Mouse (Mus musculus) urinary bladder, adult 2 months (tissue): Measurements from ENCODE around the gene Vmn1r61. TPM values are rescaled to one million over a fixed set of nuclear protein-coding genes. Genes with fewer than 3 reads are reported as not detected.

Source experiments
- DNase-seq: peaks from one replicate; pipeline ENCODE4 v3.0.0; 2022; ENCODE audit warnings: low spot score
- polyA plus RNA-seq: library from polyadenylated mRNA; depleted of rRNA; stranded (reverse); fragments of >200 nt; gene quantifications from 2 replicates; pipeline ENCODE4 v1.2.3, GENCODE M21; 2012; rRNA removed

Gene Vmn1r61
- not detected in 2 replicates for polyA plus RNA-seq

DNA sequence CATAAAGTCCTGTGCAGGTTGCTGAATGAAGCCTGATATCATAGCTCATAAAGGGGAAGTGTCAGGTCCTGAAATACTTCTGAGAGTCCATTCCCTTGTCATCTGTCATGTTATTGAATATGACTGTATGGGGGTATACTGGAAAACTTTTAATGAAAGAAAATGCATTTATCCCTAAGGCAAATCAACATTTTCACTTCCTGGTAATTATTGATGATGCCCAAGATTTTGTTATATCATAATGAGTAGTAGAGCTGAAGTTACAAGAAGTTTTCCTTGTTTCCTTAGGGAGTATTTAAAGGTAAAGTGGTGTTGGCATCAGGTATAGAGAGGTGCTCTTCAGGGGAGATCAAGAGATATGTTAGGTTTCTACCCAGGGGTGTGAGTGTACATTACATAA, at the start of gene Vmn1r61:
Vmn1r61 (minus strand) TSS at position 101 of the 400 bp plus-strand sequence.
- DNase-seq = no peak

Other genes starting within 250 kb of the Vmn1r61 start
- gene Vmn1r58, start 199.9 kb downstream of the Vmn1r61 start, polyA plus RNA-seq = not detected in 2 replicates
- not detected in 2 replicates for gene Vmn1r59, start 156.5 kb downstream of the Vmn1r61 start, polyA plus RNA-seq
- gene Vmn2r28, start 119.3 kb downstream of the Vmn1r61 start, polyA plus RNA-seq = not detected in 2 replicates
- not detected in 2 replicates for gene Vmn1r60, start 66.0 kb downstream of the Vmn1r61 start, polyA plus RNA-seq
- not detected in 2 replicates for gene Vmn1r62, start 60.3 kb upstream of the Vmn1r61 start, polyA plus RNA-seq
- gene Vmn1r63, start 192.2 kb upstream of the Vmn1r61 start, polyA plus RNA-seq = not detected in 2 replicates